Mouse (Mus musculus): ENCODE data around the gene Faap20. TPM values are rescaled to one million over a fixed set of nuclear protein-coding genes. Genes with fewer than 3 reads are reported as not detected.

Faap20 gene
- polyA plus RNA-seq, 1 experiment from 2014 or later, result 87.4 TPM

DNA sequence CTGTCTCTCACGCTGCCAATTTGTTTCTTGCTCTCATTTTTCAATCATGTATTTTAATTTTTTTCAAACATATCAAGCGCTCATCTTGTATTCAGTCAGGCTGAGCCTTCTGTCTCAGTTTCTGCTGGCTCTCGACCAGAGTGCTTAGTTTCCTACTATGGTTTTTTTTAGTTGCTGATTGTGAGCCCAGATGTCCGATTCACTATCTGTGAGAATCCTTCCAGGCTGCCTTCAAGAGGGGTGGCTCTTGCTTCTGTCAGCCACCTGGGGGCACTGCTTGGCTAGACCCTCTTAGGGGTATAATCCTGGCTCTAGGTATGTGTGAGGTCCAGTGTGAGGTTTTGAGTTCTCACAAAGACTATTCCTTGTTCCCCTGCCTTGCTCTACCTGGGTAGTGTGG lies 46.4 kb downstream of the Faap20 start:
- no peak overlapping the region for H3K4me2 ChIP-seq (ENCODE audit: low read length)
- no peaks in the 10 kb centered on the region for H3K9me3 ChIP-seq (replicated peaks; ENCODE audit: control insufficient read depth, low read length)

DNA sequence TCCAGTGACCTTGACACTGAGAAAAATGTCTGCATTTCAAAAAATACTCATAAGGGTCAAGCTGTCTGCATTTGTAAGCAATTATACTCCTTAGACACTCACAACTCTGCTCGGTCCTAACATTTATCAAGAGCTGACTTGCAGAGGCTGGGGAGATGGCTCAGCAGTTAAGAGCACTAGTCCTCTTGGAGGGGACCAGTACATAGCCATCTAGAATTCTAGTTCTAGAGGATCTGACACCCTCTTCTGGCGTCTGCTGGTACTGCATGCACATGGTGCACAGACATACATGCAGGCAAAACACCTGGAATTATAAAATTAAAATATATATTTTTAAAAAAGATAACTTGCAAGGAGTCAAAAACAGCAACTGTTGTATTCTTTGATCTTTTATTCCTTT lies 47.5 kb downstream of the Faap20 start:
- WGBS, result 58% methylated on average over 2 of the region's 2 CpGs
- Histone ChIP-seq H3K27me3 (replicated peaks; ENCODE audit: control insufficient read depth, insufficient read depth, low read length) (no peaks in the 10 kb centered on the region), H3K4me2 (ENCODE audit: low read length) (no peak overlapping the region), H3K4me3 (ENCODE audit: low read depth, low read length) (no peak overlapping the region), H3K4me1 (ENCODE audit: control insufficient read depth, insufficient read depth, low read length) (no peaks in the 10 kb centered on the region), H3K9me3 (replicated peaks; ENCODE audit: control insufficient read depth, low read length) (no peaks in the 10 kb centered on the region), H3K27ac (ENCODE audit: low read depth, low read length) (no peak overlapping the region), H3K9ac (ENCODE audit: low read length) (no peak overlapping the region), H3K36me3 (ENCODE audit: control insufficient read depth, insufficient read depth, low read length) (no peaks in the 10 kb centered on the region)
- ATAC-seq, result no peak
- DNase-seq (ENCODE audit: low spot score), result no peak

More for the DNA sequence above, 46.4 kb downstream of the Faap20 start:
- H3K9ac ChIP-seq (ENCODE audit: low read length), result no peak overlapping the region
- H3K4me1 ChIP-seq (ENCODE audit: control insufficient read depth, insufficient read depth, low read length), result no peaks in the 10 kb centered on the region
- H3K27me3 ChIP-seq (replicated peaks; ENCODE audit: control insufficient read depth, insufficient read depth, low read length), result no peaks in the 10 kb centered on the region
- no peaks in the 10 kb centered on the region for H3K36me3 ChIP-seq (ENCODE audit: control insufficient read depth, insufficient read depth, low read length)
- ATAC-seq (peak; percentile 50; the same call in 1 of the 2 replicates), DNase-seq (ENCODE audit: low spot score) (peak; percentile 81)
- no peak overlapping the region for H3K4me3 ChIP-seq (ENCODE audit: low read depth, low read length)
- WGBS, result 61% methylated on average over 4 of the region's 4 CpGs
- peak overlapping the region; percentile 80 for H3K27ac ChIP-seq (ENCODE audit: low read depth, low read length)

GRCm38 (mm10) chr4:155298826-155299225 lies 49.2 kb downstream of the Faap20 start:
- WGBS, result 94% methylated on average over 4 of the region's 4 CpGs
- Histone ChIP-seq H3K27me3 (replicated peaks; ENCODE audit: control insufficient read depth, insufficient read depth, low read length) (no peaks in the 10 kb centered on the region), H3K4me1 (ENCODE audit: control insufficient read depth, insufficient read depth, low read length) (no peaks in the 10 kb centered on the region), H3K4me2 (ENCODE audit: low read length) (no peak overlapping the region), H3K9me3 (replicated peaks; ENCODE audit: control insufficient read depth, low read length) (no peaks in the 10 kb centered on the region), H3K27ac (ENCODE audit: low read depth, low read length) (no peak overlapping the region), H3K9ac (ENCODE audit: low read length) (no peak overlapping the region), H3K4me3 (ENCODE audit: low read depth, low read length) (no peak overlapping the region), H3K36me3 (ENCODE audit: control insufficient read depth, insufficient read depth, low read length) (no peaks in the 10 kb centered on the region)
- ATAC-seq (no peak), DNase-seq (ENCODE audit: low spot score) (no peak)

GRCm38 (mm10) chr4:155300421-155301097 lies 51.0 kb downstream of the Faap20 start:
- Histone ChIP-seq H3K4me1 (ENCODE audit: control insufficient read depth, insufficient read depth, low read length) (peaks cover 11% of the 10 kb centered on the region), H3K4me2 (ENCODE audit: low read length) (no peak overlapping the region), H3K27ac (ENCODE audit: low read depth, low read length) (no peak overlapping the region), H3K9me3 (replicated peaks; ENCODE audit: control insufficient read depth, low read length) (no peaks in the 10 kb centered on the region), H3K36me3 (ENCODE audit: control insufficient read depth, insufficient read depth, low read length) (no peaks in the 10 kb centered on the region), H3K27me3 (replicated peaks; ENCODE audit: control insufficient read depth, insufficient read depth, low read length) (no peaks in the 10 kb centered on the region), H3K9ac (ENCODE audit: low read length) (no peak overlapping the region), H3K4me3 (ENCODE audit: low read depth, low read length) (no peak overlapping the region)
- ATAC-seq (no peak), DNase-seq (ENCODE audit: low spot score) (no peak)
- 80% methylated on average over 21 of the region's 21 CpGs for WGBS

DNA sequence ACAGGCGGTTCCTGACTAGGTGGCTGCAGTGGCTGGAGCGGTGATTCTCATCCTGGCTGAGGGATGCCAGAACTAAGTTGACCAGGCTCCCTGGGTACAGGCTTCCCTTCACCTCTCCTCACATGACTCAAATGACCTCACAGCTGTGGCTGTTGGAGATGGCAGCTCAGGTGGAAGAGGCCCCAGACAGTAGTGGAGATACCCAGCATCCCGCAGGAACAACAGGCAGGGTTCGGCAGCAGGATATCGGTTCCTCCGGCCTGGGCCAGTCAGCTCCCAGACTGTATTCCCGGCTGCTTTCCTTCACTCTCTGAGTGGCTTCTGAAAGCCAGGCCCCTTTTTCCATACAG lies 51.5 kb downstream of the Faap20 start:
- no peak overlapping the region for H3K4me3 ChIP-seq (ENCODE audit: low read depth, low read length)
- no peak for DNase-seq (ENCODE audit: low spot score)
- no peak overlapping the region for H3K9ac ChIP-seq (ENCODE audit: low read length)
- no peaks in the 10 kb centered on the region for H3K36me3 ChIP-seq (ENCODE audit: control insufficient read depth, insufficient read depth, low read length)
- whole genome bisulfite sequencing, result 93% methylated on average over 7 of the region's 7 CpGs
- no peak overlapping the region for H3K4me2 ChIP-seq (ENCODE audit: low read length)
- ATAC-seq, result no peak
- H3K4me1 ChIP-seq (ENCODE audit: control insufficient read depth, insufficient read depth, low read length), result peaks cover 16% of the 10 kb centered on the region
- no peak overlapping the region for H3K27ac ChIP-seq (ENCODE audit: low read depth, low read length)
- no peaks in the 10 kb centered on the region for H3K9me3 ChIP-seq (replicated peaks; ENCODE audit: control insufficient read depth, low read length)
- no peaks in the 10 kb centered on the region for H3K27me3 ChIP-seq (replicated peaks; ENCODE audit: control insufficient read depth, insufficient read depth, low read length)

DNA sequence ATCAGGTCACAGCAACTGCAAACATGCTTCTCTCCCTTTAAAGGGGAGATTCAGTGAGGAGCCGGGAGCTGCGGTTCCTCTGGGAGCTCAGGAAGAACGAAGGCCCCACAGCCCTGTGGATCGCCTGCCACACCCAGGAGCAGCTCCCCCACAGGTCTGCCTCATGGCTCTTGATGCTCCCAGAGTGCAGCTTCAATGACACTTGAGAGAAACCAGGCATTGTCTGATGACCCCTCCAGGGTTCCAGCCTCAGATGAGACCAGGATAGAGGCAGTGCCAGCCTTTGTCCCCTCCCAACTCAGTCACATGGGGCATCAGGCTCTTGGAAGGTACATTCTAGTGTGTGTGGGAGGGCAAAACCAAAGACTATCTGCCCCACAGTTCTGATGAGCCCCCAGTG lies 52.4 kb downstream of the Faap20 start:
- H3K4me3 ChIP-seq (ENCODE audit: low read depth, low read length), result no peak overlapping the region
- 60% methylated on average over 4 of the region's 4 CpGs for WGBS
- H3K9ac ChIP-seq (ENCODE audit: low read length), result 0 out of 2 replicates have a peak overlapping the region, but pooled peaks have one; percentile 25
- no peaks in the 10 kb centered on the region for H3K27me3 ChIP-seq (replicated peaks; ENCODE audit: control insufficient read depth, insufficient read depth, low read length)
- H3K36me3 ChIP-seq (ENCODE audit: control insufficient read depth, insufficient read depth, low read length), result no peaks in the 10 kb centered on the region
- H3K4me2 ChIP-seq (ENCODE audit: low read length), result no peak overlapping the region
- no peak overlapping the region for H3K27ac ChIP-seq (ENCODE audit: low read depth, low read length)
- no peaks in the 10 kb centered on the region for H3K9me3 ChIP-seq (replicated peaks; ENCODE audit: control insufficient read depth, low read length)
- no peak for DNase-seq (ENCODE audit: low spot score)
- peaks cover 21% of the 10 kb centered on the region for H3K4me1 ChIP-seq (ENCODE audit: control insufficient read depth, insufficient read depth, low read length)
- ATAC-seq, result no peak

GRCm38 (mm10) chr4:155304508-155305096 lies 55.0 kb downstream of the Faap20 start:
- ATAC-seq (no peak), DNase-seq (ENCODE audit: low spot score) (no peak)
- 0 out of 2 replicates have a peak overlapping the region, but pooled peaks have one; percentile 90 for H3K27ac ChIP-seq (ENCODE audit: low read depth, low read length)

GRCm38 (mm10) chr4:155305531-155306031 lies 56.0 kb downstream of the Faap20 start:
- peak overlapping the region; percentile 25; the same call in 1 of the 2 replicates for H3K9ac ChIP-seq (ENCODE audit: low read length)
- 7% methylated on average over 8 of the region's 8 CpGs for WGBS

More at GRCm38 (mm10) chr4:155304508-155305096, 55.0 kb downstream of the Faap20 start:
- H3K4me3 ChIP-seq (ENCODE audit: low read depth, low read length), result no peak overlapping the region
- no peak overlapping the region for H3K4me2 ChIP-seq (ENCODE audit: low read length)
- H3K9ac ChIP-seq (ENCODE audit: low read length), result no peak overlapping the region
- H3K36me3 ChIP-seq (ENCODE audit: control insufficient read depth, insufficient read depth, low read length), result no peaks in the 10 kb centered on the region
- WGBS, result 87% methylated on average over 7 of the region's 7 CpGs
- H3K4me1 ChIP-seq (ENCODE audit: control insufficient read depth, insufficient read depth, low read length), result peaks cover 29% of the 10 kb centered on the region
- no peaks in the 10 kb centered on the region for H3K27me3 ChIP-seq (replicated peaks; ENCODE audit: control insufficient read depth, insufficient read depth, low read length)
- no peaks in the 10 kb centered on the region for H3K9me3 ChIP-seq (replicated peaks; ENCODE audit: control insufficient read depth, low read length)

More at GRCm38 (mm10) chr4:155305531-155306031, 56.0 kb downstream of the Faap20 start:
- peak overlapping the region; percentile 90 for H3K27ac ChIP-seq (ENCODE audit: low read depth, low read length)
- H3K4me3 ChIP-seq (ENCODE audit: low read depth, low read length), result no peak overlapping the region
- H3K4me1 ChIP-seq (ENCODE audit: control insufficient read depth, insufficient read depth, low read length), result peaks cover 29% of the 10 kb centered on the region
- peak overlapping the region; percentile 31 for H3K4me2 ChIP-seq (ENCODE audit: low read length)
- H3K27me3 ChIP-seq (replicated peaks; ENCODE audit: control insufficient read depth, insufficient read depth, low read length), result no peaks in the 10 kb centered on the region
- DNase-seq (ENCODE audit: low spot score) (peak; percentile 95), ATAC-seq (peak; percentile 70)
- no peaks in the 10 kb centered on the region for H3K36me3 ChIP-seq (ENCODE audit: control insufficient read depth, insufficient read depth, low read length)
- no peaks in the 10 kb centered on the region for H3K9me3 ChIP-seq (replicated peaks; ENCODE audit: control insufficient read depth, low read length)

Measured in forebrain, embryonic 14.5 days (tissue).